Mouse (Mus musculus) monocyte, adult 5-6 weeks (primary cell): Measurements from ENCODE around the gene Hist1h4d. TPM values are rescaled to one million over a fixed set of nuclear protein-coding genes. Genes with fewer than 3 reads are reported as not detected.
"Not testable (repeated sequence)": the region's sequence is repeated elsewhere in the genome, so short reads cannot be mapped to it uniquely, and the experiment has no call there.

Experiments used
- ATAC-seq: fragments of 153-309, 156-312 bp; replicated peaks from 2 replicates; pipeline ENCODE4 v1.8.0; 2017; ENCODE audit warnings: mild to moderate bottlenecking; ENCODE audit not compliant: low TSS enrichment, insufficient number of reproducible peaks, severe bottlenecking, poor library complexity, low FRiP score
- total RNA-seq: library from RNA; stranded (forward); fragments of 200-1000, 200-491, 200-594 nt; gene quantifications from 3 replicates; pipeline ENCODE4 v1.2.3, GENCODE M21; 2017

The Hist1h4d gene
- total RNA-seq, 1 experiment from 2014 or later, result 78.9 TPM

DNA sequence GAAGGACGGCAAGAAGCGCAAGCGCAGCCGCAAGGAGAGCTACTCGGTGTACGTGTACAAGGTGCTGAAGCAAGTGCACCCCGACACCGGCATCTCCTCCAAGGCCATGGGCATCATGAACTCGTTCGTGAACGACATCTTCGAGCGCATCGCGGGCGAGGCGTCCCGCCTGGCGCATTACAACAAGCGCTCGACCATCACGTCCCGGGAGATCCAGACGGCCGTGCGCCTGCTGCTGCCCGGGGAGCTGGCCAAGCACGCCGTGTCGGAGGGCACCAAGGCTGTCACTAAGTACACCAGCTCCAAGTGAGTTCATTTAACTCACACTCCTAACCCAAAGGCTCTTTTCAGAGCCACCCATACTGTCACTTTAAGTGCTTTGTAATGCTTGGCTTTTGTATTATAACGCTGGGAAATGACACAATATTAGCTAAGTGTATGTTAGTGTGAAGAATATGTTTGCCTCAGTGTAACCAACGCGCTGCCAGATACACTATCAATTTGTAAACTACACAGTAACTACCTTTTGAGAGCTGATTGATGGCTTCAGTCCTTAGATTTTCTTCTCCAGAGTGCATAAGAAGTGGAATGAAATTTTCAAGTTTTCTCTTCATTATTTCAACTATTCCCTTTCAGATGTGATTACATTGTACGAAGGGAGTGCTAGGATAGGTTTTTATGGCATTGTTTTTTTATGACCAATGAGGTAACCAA is 9.7 kb upstream of the Hist1h4d start:
- ATAC-seq, result not testable (repeated sequence)

DNA sequence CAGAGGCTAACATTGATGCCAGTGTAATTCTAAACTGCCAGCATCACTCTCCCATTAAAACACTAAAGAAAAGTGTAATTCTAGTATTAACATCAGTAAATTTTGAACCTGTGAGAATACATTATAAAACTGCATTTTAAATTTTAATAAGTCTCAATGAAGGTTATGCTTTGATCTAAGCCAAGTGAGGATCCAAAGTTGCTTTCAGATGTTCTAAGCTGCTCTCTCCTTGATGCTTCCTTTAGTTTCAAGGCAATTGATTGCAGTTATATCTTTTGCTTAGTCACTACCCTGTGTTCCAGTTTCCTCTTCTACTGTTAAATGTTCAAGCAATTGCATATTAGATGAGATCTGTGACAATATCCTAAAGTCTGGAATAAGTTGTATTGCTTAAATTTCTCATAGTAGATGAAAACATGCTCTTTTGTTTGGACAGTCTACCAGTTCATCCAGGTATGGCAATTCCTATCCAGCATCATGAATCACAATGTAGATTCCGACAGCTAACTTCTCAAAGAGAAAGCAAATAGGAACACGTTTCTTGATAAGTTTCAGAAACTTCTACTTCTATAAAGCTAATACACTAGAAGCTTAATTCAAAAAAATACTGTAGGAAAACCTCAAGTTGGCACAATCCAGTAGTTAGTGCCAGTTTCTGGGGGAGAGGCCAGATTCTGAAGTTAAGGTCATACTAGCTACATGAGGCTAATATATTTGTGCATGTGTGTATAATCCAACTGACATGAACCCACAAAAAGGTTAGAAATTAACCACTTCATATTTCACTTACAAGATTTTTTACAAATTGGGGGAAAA is 9.0 kb upstream of the Hist1h4d start:
- ATAC-seq, result no peak

GRCm38 (mm10) chr13:23573034-23573897 is 8.1 kb upstream of the Hist1h4d start:
- ATAC-seq, result not testable (repeated sequence)

DNA sequence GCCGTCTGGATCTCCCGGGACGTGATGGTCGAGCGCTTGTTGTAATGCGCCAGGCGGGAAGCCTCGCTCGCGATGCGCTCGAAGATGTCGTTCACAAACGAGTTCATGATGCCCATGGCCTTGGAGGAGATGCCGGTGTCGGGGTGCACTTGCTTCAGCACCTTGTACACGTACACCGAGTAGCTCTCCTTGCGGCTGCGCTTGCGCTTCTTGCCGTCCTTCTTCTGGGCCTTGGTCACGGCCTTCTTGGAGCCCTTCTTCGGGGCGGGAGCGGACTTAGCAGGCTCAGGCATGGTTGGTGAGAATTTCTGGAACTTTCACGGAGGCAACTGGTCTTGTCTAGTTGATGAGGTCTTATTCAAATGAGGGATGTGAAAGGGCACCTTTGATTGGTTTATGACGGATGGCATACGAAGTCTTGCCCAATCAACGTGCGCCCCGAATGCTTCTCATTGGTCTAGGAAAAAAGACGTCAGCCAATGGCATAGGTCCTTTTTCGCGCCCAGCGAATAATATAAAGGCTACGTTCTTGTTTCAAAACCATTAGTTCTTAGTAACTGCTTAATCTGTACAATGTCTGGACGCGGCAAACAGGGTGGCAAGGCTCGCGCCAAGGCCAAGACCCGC is 7.4 kb upstream of the Hist1h4d start, which contains the start of the genes Hist1h2bf and Hist1h2ad:
Hist1h2bf (minus strand) TSS at position 299 of the 627 bp plus-strand sequence.
Hist1h2ad (plus strand) TSS at position 484 of the 627 bp plus-strand sequence.
- peak; percentile 91 for ATAC-seq

- not testable (repeated sequence) for ATAC-seq
Observed at GRCm38 (mm10) chr13:23574546-23575170, 6.7 kb upstream of the Hist1h4d start.

DNA sequence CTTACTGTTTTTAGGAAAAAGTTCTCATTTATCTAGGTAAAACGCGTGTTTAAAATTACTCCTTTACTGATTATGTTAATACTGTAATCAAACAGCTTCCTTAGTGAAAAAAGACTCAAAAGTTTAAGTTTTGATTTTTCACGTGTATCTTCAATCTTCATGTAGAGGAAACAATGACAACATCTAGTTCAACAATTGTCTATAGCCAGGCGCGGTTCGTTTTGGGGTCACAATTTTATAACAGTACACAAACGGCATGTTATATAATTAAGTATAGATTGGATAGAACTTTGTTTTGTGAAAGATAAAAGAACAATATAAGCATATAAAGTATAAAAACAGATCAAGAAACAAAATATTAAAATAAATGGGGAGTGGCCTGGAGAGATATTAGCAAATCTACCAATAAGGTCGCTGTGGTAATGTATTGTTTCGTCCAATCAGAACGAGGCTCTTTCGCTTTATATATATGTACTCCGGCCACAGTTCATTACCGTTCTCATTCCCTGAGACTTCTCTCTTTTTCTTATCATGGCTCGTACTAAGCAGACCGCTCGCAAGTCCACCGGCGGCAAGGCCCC is 6.0 kb upstream of the Hist1h4d start, which contains the start of gene Hist1h3d:
Hist1h3d (plus strand) TSS at position 493 of the 581 bp plus-strand sequence.
- peak; percentile 78 for ATAC-seq

DNA sequence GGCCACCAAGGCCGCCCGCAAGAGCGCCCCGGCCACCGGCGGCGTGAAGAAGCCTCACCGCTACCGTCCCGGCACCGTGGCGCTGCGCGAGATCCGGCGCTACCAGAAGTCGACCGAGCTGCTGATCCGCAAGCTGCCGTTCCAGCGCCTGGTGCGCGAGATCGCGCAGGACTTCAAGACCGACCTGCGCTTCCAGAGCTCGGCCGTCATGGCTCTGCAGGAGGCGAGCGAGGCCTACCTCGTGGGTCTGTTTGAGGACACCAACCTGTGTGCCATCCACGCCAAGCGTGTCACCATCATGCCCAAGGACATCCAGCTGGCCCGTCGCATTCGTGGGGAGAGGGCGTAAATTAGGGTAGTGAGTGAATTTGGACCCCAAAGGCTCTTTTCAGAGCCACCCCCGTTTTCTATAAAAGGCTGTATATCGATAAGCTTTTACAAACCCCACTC is 5.5 kb upstream of the Hist1h4d start:
- ATAC-seq, result not testable (repeated sequence)

DNA sequence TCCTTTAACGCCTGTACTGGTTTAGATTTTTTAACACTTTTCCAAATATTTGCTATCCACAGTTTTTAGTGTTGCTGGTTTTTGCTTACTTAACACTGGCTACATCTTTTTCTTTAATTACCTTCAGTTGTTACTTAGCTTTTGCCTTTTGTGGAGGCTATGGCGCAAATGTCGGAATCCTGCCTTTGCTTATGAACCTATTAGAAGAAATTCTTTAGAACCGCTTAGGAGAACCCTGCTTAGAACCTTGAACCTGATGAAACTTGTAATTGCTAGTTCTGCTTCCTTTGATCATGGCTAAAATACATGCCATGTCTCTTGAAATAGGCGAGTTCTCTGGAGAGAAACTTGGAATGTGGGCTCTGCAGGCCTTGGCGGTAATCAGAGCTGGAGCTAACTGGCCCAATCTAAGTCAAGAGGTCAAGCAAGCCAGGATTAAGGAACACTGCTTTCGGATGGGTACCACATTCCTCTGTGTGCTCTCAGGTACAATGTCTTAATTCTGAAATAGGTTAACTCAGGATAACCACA is 5.0 kb upstream of the Hist1h4d start:
- ATAC-seq, result no peak

DNA sequence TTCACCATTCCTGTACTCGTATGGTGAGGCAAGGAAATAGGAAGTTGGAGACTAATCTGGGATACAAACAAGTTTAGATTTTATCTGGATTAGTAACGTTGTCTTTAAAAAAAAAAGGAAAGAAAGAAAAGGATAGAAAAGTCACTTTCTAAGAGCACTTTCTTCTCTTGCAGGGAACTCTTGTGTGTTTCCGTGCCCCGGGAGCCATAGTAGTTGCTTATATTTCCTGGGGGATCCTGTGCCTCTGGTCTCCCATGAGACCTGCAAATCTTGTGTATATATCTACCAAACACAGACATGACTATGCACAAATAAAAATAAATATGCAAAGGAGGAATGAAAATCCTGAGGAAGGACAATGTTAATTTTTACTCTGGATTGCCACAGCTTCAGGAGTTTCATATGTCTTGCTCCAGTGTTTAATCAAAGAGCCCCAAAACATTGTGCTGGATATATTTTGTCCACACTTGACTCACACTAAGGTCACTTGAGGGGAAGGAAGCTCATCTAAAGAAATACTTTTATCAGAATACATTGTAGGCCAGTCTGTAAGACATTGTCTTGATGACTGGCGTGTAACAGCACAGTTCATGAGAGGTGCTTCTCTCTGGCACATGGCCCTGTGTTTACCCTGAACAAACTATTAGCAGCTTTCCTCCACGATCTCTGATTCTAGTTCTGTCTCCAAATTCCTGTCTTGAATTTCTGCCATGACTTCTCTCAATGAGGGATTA is 4.3 kb upstream of the Hist1h4d start:
- ATAC-seq, result no peak

- ATAC-seq, result no peak
Observed at GRCm38 (mm10) chr13:23577835-23578234, 3.6 kb upstream of the Hist1h4d start.

DNA sequence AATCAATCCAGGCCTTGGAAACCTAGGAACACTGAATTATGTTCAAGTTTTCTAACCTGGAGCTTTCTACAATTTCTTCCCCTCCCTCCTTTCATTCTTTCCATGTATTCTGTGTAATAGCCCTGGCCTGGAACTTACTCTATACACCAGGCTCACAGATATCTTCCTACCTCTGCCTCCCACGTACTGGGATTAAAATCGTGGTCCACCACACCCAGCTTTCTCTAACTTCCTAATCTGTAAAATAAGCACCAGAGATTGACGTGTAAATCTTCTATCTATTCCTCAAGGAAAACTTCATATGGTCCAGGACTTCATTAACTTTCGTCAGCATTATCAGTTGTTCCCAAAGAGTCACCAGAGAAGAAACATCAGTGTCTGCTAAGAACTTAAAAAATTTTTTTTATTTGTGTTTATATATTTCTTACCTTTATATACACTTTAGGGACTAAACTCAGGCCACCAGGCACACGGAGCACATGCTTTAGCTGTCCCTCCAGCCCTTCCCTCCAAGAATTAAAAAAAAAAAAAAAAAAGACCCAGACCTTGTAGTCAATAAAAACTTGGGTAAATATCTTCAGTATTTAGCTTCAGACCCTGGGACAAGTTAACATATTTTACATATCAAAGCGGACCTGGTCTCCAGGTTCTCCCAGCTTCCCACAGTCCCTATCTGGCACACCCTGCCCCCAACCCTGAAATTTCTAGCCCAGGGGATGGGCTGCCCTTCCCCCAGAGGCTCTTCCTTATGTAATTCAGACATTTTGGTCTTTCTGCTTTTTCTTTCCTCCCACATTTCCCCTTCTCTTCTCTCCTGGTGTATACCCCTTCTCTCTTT is 1.0 kb downstream of the Hist1h4d start:
- no peak for ATAC-seq

GRCm38 (mm10) chr13:23583387-23584068 is 2.1 kb downstream of the Hist1h4d start:
- no peak for ATAC-seq

GRCm38 (mm10) chr13:23584331-23584730 is 2.9 kb downstream of the Hist1h4d start:
- ATAC-seq, result no peak

DNA sequence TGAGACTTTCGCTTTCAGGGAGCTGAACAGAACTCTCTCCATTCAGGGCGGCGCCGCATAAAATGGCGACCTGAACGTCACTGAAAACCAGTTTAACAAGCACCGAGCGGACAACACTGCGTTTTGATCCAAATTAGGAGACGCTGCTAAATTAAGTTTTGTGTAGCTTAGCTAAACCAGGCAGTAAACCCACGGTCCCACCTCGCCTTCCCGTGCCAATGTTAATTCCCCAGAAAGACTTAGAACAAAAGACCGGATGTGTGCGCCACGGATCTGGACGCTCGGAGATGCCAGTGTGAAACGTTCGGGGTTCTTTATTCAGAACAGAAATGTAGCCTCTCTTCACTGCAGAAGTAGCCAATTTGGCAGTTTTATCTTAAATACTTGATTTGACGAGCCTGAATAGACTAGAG is 3.6 kb downstream of the Hist1h4d start:
- peak; percentile 64 for ATAC-seq

- peak; percentile 78 for ATAC-seq
Observed at GRCm38 (mm10) chr13:23585442-23586098, 4.2 kb downstream of the Hist1h4d start.
